Mouse (Mus musculus): ENCODE data around the gene Ralgps1.

- TF ChIP-seq CTCF (IDR thresholded peaks at IDR 0.05; ENCODE audit: low read depth) (no peak), EP300 (optimal IDR thresholded peaks at IDR 0.05) (no peak)
Observed at GRCm38 (mm10) chr2:33270569-33270968, 100.7 kb downstream of the Ralgps1 start.
